Mouse (Mus musculus) olfactory bulb, adult 2 months (tissue): ENCODE measurements around the gene Cxcr6.

ENCODE experiments used
- CTCF ChIP-seq: fragments of 200-500 bp; IDR thresholded peaks from 2 replicates; pipeline ENCODE4 v1.5.1; 2012; ENCODE audit warnings: low read depth, mild to moderate bottlenecking, low read length, moderate library complexity; ENCODE audit not compliant: insufficient read depth
- POLR2A ChIP-seq: fragments of 200-500 bp; IDR thresholded peaks from 2 replicates; pipeline ENCODE4 v1.6.1; 2012; ENCODE audit warnings: mild to moderate bottlenecking, low read depth, low read length, moderate library complexity; ENCODE audit not compliant: insufficient read depth

GRCm38 (mm10) chr9:123815444-123815843 is 9.2 kb downstream of the Cxcr6 start:
- no peak for TF ChIP-seq POLR2A
- TF ChIP-seq CTCF: no peak
